Mouse (Mus musculus): ENCODE data around the gene Stx5a. TPM values are rescaled to one million over a fixed set of nuclear protein-coding genes. Genes with fewer than 3 reads are reported as not detected.
"Not testable (repeated sequence)": the region's sequence is repeated elsewhere in the genome, so short reads cannot be mapped to it uniquely, and the experiment has no call there.

Stx5a gene
- total and polyA plus RNA-seq, 3 experiments: 13.2 to 84.0 (median 62.8) TPM

- Histone ChIP-seq H3K9me3 (replicated peaks) (no peaks in the 10 kb centered on the region), H3K27me3 (ENCODE audit: insufficient read depth, low read length) (no peaks in the 10 kb centered on the region), H3K36me3 (replicated peaks) (peaks cover 36% of the 10 kb centered on the region), H3K4me1 (ENCODE audit: insufficient read depth, low read depth, low read length) (peaks cover 17% of the 10 kb centered on the region), H3K4me3 (ENCODE audit: low read depth, low read length) (peak overlapping the region; percentile 25; the same call in 1 of the 2 replicates)
- DNase-seq (ENCODE audit: low spot score) (no peak), ATAC-seq (ENCODE audit: extremely low read depth, insufficient number of reproducible peaks, low FRiP score, poor library complexity, severe bottlenecking) (no peak)
- no peak for TF ChIP-seq CTCF (IDR thresholded peaks at IDR 0.05; ENCODE audit: low read depth, low read length)
- TF ChIP-seq GATA2 (IDR thresholded peaks at IDR 0.05; ENCODE audit: borderline replicate concordance, low read depth, low read length): no peak
These were observed 14.4 kb upstream of the Stx5a start for GRCm38 (mm10) chr19:8726609-8727390.

DNA sequence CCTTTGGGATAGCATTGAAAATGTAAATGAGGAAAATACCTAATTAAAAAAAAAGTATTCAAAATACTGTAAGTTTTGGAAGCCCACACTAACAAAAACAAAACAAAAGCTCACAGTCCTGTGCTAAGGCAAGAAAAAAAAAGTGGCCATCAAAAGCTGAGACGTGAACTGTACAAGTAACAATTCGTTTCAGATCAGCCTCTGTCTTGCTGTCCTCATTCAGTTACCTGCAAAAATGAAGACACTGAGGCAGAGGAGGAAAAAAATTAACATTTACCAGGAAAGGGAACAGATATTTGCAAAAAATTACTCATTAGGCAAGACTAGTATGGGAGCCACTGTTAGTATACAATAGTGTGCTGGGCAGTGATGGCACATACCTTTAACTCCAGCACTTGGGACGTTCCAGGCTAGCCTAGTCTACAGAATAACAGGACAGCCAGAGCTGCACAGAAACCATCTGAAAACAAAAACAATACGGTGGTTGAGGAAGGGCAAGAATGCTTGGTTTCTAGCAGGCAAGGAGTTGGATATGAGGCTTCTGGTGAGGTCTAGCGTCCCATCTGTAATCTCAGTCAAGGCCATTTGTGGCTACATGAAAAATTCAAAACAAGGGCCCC, 13.6 kb upstream of the Stx5a start:
- DNase-seq (ENCODE audit: low spot score): no peak
- TF ChIP-seq GATA1 (IDR thresholded peaks at IDR 0.05; ENCODE audit: borderline replicate concordance, low read length): no peak
- peak; percentile 79; the same call in 1 of the 2 replicates for TF ChIP-seq POLR2AphosphoS5 (IDR thresholded peaks at IDR 0.05; ENCODE audit: insufficient replicate concordance, low read depth, low read length)

DNA sequence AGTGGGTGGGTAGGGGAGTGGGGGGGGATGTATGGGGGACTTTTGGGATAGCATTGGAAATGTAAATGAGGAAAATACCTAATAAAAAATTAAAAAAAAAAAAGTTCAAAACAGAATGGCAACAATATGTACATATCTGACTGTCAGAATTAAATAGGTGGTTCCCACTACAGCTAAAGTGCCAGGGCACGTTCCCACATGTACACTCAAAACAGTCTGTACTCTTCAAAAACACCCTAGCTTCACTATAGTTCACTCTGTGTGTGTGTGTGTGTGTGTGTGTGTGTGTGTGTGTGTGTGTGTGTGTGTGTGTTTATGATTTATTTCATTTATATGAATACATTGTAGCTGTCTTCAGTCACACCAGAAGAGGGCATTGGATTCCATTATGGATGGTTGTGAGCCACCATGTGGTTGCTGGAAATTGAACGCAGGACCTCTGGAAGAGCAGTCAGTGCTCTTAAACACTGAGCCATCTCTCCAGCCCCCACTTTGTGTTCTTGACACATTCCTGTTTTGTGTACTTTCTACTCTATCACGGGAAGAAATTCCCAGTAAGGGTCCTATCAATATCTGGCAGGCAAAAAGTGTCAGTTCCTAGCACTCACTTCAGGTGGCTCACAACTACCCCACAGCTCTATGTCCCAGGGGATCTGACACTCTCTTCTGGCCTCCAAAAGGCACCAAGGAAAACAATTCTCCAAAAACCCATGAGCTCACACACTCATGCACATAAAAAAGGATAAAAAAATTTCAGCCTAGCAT, 12.7 kb upstream of the Stx5a start:
- ATAC-seq (ENCODE audit: extremely low read depth, insufficient number of reproducible peaks, low FRiP score, poor library complexity, severe bottlenecking); H3K4me3 ChIP-seq (ENCODE audit: low read depth, low read length); H3K9me3 ChIP-seq (replicated peaks); DNase-seq (ENCODE audit: low spot score); H3K27me3 ChIP-seq (ENCODE audit: insufficient read depth, low read length): not testable (repeated sequence)
- peak; percentile 45; the same call in 1 of the 2 replicates for TF ChIP-seq POLR2AphosphoS5 (IDR thresholded peaks at IDR 0.05; ENCODE audit: insufficient replicate concordance, low read depth, low read length)
- Histone ChIP-seq H3K36me3 (replicated peaks) (peaks cover 36% of the 10 kb centered on the region), H3K4me1 (ENCODE audit: insufficient read depth, low read depth, low read length) (peaks cover 13% of the 10 kb centered on the region)

More for the DNA sequence above, 13.6 kb upstream of the Stx5a start:
- H3K27me3 ChIP-seq (ENCODE audit: insufficient read depth, low read length): no peaks in the 10 kb centered on the region
- H3K4me1 ChIP-seq (ENCODE audit: insufficient read depth, low read depth, low read length): peaks cover 13% of the 10 kb centered on the region
- peaks cover 36% of the 10 kb centered on the region for H3K36me3 ChIP-seq (replicated peaks)
- H3K4me3 ChIP-seq (ENCODE audit: low read depth, low read length): no peak overlapping the region
- H3K9me3 ChIP-seq (replicated peaks): peaks cover 3% of the 10 kb centered on the region; the same call in 1 of the 2 replicates
- no peak for ATAC-seq (ENCODE audit: extremely low read depth, insufficient number of reproducible peaks, low FRiP score, poor library complexity, severe bottlenecking)

DNA sequence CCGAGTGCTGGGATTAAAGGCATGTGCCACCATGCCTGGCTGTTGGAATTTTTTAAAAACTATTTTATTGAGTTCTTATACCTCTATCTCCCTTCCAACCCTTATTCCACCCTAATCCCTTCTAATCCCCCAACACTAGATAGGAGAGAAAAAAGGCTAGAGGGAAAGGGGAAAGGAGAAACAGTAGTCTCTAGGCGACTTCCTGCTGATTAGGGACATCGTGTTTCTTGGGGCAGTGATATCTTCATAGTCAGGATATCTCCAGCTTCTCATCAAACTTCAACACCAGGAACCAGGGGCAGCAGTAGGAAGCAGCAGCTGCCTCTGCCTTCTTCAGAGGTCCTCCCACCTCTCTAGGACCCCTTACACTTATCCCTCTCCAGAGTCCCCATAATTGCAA, 6.9 kb upstream of the Stx5a start:
- no peak for ATAC-seq (ENCODE audit: extremely low read depth, insufficient number of reproducible peaks, low FRiP score, poor library complexity, severe bottlenecking)
- peaks cover 32% of the 10 kb centered on the region for H3K4me1 ChIP-seq (ENCODE audit: insufficient read depth, low read depth, low read length)
- peaks cover 3% of the 10 kb centered on the region; the same call in 1 of the 2 replicates for H3K27me3 ChIP-seq (ENCODE audit: insufficient read depth, low read length)
- peaks cover 5% of the 10 kb centered on the region; the same call in 1 of the 2 replicates for H3K9me3 ChIP-seq (replicated peaks)
- TF ChIP-seq TAL1 (conservative IDR thresholded peaks at IDR 0.05; ENCODE audit: low read depth, low read length): no peak
- no peak for TF ChIP-seq GATA2 (IDR thresholded peaks at IDR 0.05; ENCODE audit: borderline replicate concordance, low read depth, low read length)
- TF ChIP-seq GATA1 (IDR thresholded peaks at IDR 0.05; ENCODE audit: borderline replicate concordance, low read length): no peak
- no peak for TF ChIP-seq CTCF (IDR thresholded peaks at IDR 0.05; ENCODE audit: low read depth, low read length)
- no peak for TF ChIP-seq POLR2AphosphoS5 (IDR thresholded peaks at IDR 0.05; ENCODE audit: insufficient replicate concordance, low read depth, low read length)
- no peak overlapping the region for H3K4me3 ChIP-seq (ENCODE audit: low read depth, low read length)
- peaks cover 25% of the 10 kb centered on the region for H3K36me3 ChIP-seq (replicated peaks)
- DNase-seq (ENCODE audit: low spot score): no peak

DNA sequence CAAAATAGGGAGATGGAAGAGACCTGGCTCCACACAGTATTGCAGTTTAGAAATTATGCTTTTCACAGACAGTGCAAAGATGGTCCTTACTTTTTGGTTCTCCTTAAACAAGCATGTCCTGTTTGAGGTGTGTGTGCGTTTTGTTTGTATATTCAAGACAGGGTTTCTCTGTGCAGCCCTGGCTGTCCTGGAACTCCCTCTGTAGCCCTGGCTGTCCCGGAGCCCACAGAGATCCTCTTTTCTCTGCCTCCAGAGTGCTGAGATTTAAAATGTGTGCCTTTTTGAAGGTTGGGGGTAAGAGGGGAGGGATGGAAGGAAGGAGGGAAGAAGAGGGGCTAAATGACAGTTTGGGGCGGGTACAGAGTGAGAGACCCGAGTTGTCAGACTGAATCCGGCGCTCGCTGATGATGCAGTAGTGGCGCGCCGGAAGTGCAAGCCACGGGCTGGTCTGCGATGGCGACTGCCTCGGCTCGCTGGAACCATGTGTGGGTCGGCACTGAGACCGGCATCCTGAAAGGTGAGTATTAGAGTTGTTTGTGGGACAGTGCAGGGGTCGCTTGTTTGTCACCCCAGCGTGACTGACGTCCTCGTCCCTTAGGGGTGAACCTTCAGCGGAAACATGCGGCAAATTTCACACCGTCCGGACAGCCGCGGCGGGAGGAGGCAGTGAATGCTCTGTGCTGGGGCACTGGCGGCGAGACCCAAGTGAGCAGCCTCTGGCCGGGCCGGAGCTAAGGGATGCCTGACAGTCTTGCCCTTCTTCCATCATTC, 5.6 kb upstream of the Stx5a start, which contains the start of gene Wdr74:
Gene Wdr74 (plus strand): TSS at position 439 of the 771 bp plus-strand sequence.
- Histone ChIP-seq H3K36me3 (replicated peaks) (peaks cover 38% of the 10 kb centered on the region), H3K9me3 (replicated peaks) (peaks cover 5% of the 10 kb centered on the region; the same call in 1 of the 2 replicates), H3K27me3 (ENCODE audit: insufficient read depth, low read length) (peaks cover 3% of the 10 kb centered on the region; the same call in 1 of the 2 replicates), H3K4me3 (ENCODE audit: low read depth, low read length) (peak within 1 kb of the TSS; percentile 99), H3K4me1 (ENCODE audit: insufficient read depth, low read depth, low read length) (peaks cover 39% of the 10 kb centered on the region)
- peak; percentile 56 for DNase-seq (ENCODE audit: low spot score)
- TF ChIP-seq CTCF (IDR thresholded peaks at IDR 0.05; ENCODE audit: low read depth, low read length) (no peak), GATA1 (IDR thresholded peaks at IDR 0.05; ENCODE audit: borderline replicate concordance, low read length) (no peak), GATA2 (IDR thresholded peaks at IDR 0.05; ENCODE audit: borderline replicate concordance, low read depth, low read length) (no peak), TAL1 (conservative IDR thresholded peaks at IDR 0.05; ENCODE audit: low read depth, low read length) (no peak), POLR2AphosphoS5 (IDR thresholded peaks at IDR 0.05; ENCODE audit: insufficient replicate concordance, low read depth, low read length) (no peak)
- ATAC-seq (ENCODE audit: extremely low read depth, insufficient number of reproducible peaks, low FRiP score, poor library complexity, severe bottlenecking): peak; percentile 76

DNA sequence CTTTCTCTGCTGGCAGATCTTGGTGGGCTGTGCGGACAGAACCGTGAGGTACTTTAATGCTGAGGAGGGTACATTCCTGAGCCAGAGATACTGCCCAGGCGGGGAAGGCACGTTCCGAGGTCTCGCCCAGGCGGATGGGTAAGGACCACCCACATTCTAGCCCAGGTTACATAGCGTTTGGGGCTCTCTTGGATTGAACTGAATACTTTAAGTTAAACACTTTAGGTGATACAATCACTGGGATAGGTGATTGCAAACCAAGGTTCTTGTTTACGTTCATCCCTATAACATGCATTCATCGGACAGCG, 5.1 kb upstream of the Stx5a start:
- TF ChIP-seq GATA2 (IDR thresholded peaks at IDR 0.05; ENCODE audit: borderline replicate concordance, low read depth, low read length) (no peak), POLR2AphosphoS5 (IDR thresholded peaks at IDR 0.05; ENCODE audit: insufficient replicate concordance, low read depth, low read length) (no peak), CTCF (IDR thresholded peaks at IDR 0.05; ENCODE audit: low read depth, low read length) (no peak)
- H3K9me3 ChIP-seq (replicated peaks): peaks cover 5% of the 10 kb centered on the region; the same call in 1 of the 2 replicates
- ATAC-seq (ENCODE audit: extremely low read depth, insufficient number of reproducible peaks, low FRiP score, poor library complexity, severe bottlenecking): no peak

More for the DNA sequence above, 5.1 kb upstream of the Stx5a start:
- H3K36me3 ChIP-seq (replicated peaks): peaks cover 43% of the 10 kb centered on the region
- peak overlapping the region; percentile 99 for H3K4me3 ChIP-seq (ENCODE audit: low read depth, low read length)
- DNase-seq (ENCODE audit: low spot score): no peak
- peaks cover 3% of the 10 kb centered on the region; the same call in 1 of the 2 replicates for H3K27me3 ChIP-seq (ENCODE audit: insufficient read depth, low read length)
- H3K4me1 ChIP-seq (ENCODE audit: insufficient read depth, low read depth, low read length): peaks cover 44% of the 10 kb centered on the region
